Comparison of ENCODE assay signal across 33 mouse cellular contexts in genomic region chr2:85033121-85033520, GRCm38 (mm10). TPM values are rescaled to one million over a fixed set of nuclear protein-coding genes. Genes with fewer than 3 reads are reported as not detected.
DNase-seq lines count a peak whose midpoint lies in the region; ATAC-seq and TF ChIP-seq lines count a peak whose summit lies in the region.
"Had no signal": no experiment of that assay in that cellular context is flagged by ENCODE, and none has a peak within 500 bp of the region (broad histone marks: within the 10 kb centered on the region; RNA-seq: fewer than 3 reads in every experiment).

No protein-coding gene starts in this region.

- H3K9me3 ChIP-seq in neural tube, embryonic 12.5 days, result no peaks in the 10 kb centered on the region
- no peaks in the 10 kb centered on the region for H3K9me3 ChIP-seq in neural tube, embryonic 15.5 days (replicated peaks)
- no peaks in the 10 kb centered on the region for H3K9me3 ChIP-seq in CH12.LX (replicated peaks; ENCODE audit: low read length)
- H3K9me3 ChIP-seq: embryonic facial prominence, embryonic 10.5 days; embryonic facial prominence, embryonic 13.5 days; forebrain, embryonic 12.5 days; forebrain, embryonic 15.5 days; G1E; heart, embryonic 10.5 days; heart, embryonic 13.5 days had no signal

- no peak for TF ChIP-seq CTCF in CH12.LX (conservative IDR thresholded peaks at IDR 0.05 in 1 of 2, IDR thresholded peaks at IDR 0.05 in 1 of 2; ENCODE audit: low read depth in 2 of 2, low read length in 2 of 2)

- H3K9ac ChIP-seq in neural tube, embryonic 12.5 days, result no peak overlapping the region
- H3K9ac ChIP-seq in neural tube, embryonic 15.5 days (replicated peaks), result no peak overlapping the region
- peak overlapping the region; percentile 20; the same call in 1 of the 2 replicates for H3K9ac ChIP-seq in CH12.LX (ENCODE audit: insufficient read depth, low read depth)
- H3K9ac ChIP-seq: embryonic facial prominence, embryonic 13.5 days; forebrain, embryonic 12.5 days; forebrain, embryonic 15.5 days; heart, embryonic 13.5 days; hindbrain, embryonic 14.5 days had no signal

- DNase-seq in 3T3-L1 (ENCODE audit: low read depth, low spot score) (peak; percentile 73), CH12.LX (ENCODE audit: extremely low read depth) (no peak), adipocyte (ENCODE audit: low spot score) (peak; percentile 88)
- no peak for DNase-seq in frontal cortex, postnatal 10 days (ENCODE audit: low spot score in 2 of 2)
- DNase-seq in ovary, postnatal 10 days (ENCODE audit: low spot score), result no peak
- DNase-seq: adrenal gland, postnatal 10 days; adrenal gland, postnatal 36 days; cerebellum, adult 18-20 months; cerebellum, adult 9-10 months; cerebellum, postnatal 14 days; embryo, embryonic 11 days; gastrocnemius, postnatal 10 days; gastrocnemius, postnatal 36 days; heart, adult 2 months; heart, postnatal 14 days; heart, postnatal 4 days had no signal

- no peak for TF ChIP-seq RAD21 in CH12.LX (IDR thresholded peaks at IDR 0.05; ENCODE audit: low read depth, low read length)

- H3K27ac ChIP-seq in neural tube, embryonic 12.5 days, result no peak overlapping the region
- H3K27ac ChIP-seq in neural tube, embryonic 15.5 days (replicated peaks), result no peak overlapping the region
- H3K27ac ChIP-seq in CH12.LX (ENCODE audit: insufficient read depth, low read depth), result no peak overlapping the region
- H3K27ac ChIP-seq: embryonic facial prominence, embryonic 10.5 days; embryonic facial prominence, embryonic 13.5 days; forebrain, embryonic 12.5 days; forebrain, embryonic 15.5 days; heart, adult 2 months; heart, embryonic 10.5 days; heart, embryonic 13.5 days; hindbrain, embryonic 14.5 days; hindbrain, postnatal 0 days had no signal

- TF ChIP-seq POLR2A in CH12.LX (IDR thresholded peaks at IDR 0.05; ENCODE audit: low read depth, low read length), result no peak

- WGBS in neural tube, embryonic 12.5 days, result 90% methylated on average over 2 of the region's 2 CpGs
- WGBS in neural tube, embryonic 15.5 days, result 85% methylated on average over 2 of the region's 2 CpGs

- dilution Hi-C loops in CH12.LX (cut with MboI; ENCODE audit: extremely low pct_ligation_motif_present, extremely low pct_unique_long_range_greater_than_20kb, low sequenced_read_pairs), result no loop called here

- no peaks in the 10 kb centered on the region for H3K36me3 ChIP-seq in neural tube, embryonic 12.5 days
- H3K36me3 ChIP-seq in neural tube, embryonic 15.5 days, result no peaks in the 10 kb centered on the region
- H3K36me3 ChIP-seq in CH12.LX (replicated peaks in 1 of 2; ENCODE audit: control insufficient read depth in 1 of 2, insufficient read depth in 1 of 2, low read length in 1 of 2), result peaks cover 0 to 5% of the 10 kb centered on the region in 2 experiments
- H3K36me3 ChIP-seq: embryonic facial prominence, embryonic 10.5 days; embryonic facial prominence, embryonic 13.5 days; forebrain, embryonic 12.5 days; forebrain, embryonic 15.5 days; heart, embryonic 10.5 days had no signal

- H3K27me3 ChIP-seq in neural tube, embryonic 12.5 days (replicated peaks), result no peaks in the 10 kb centered on the region
- H3K27me3 ChIP-seq in neural tube, embryonic 15.5 days (replicated peaks), result no peaks in the 10 kb centered on the region
- no peaks in the 10 kb centered on the region for H3K27me3 ChIP-seq in CH12.LX (replicated peaks)
- H3K27me3 ChIP-seq: embryonic facial prominence, embryonic 13.5 days; forebrain, embryonic 15.5 days had no signal

- H3K4me2 ChIP-seq in neural tube, embryonic 12.5 days (replicated peaks), result 0 out of 2 replicates have a peak overlapping the region, but pooled peaks have one; percentile 5
- H3K4me2 ChIP-seq in neural tube, embryonic 15.5 days, result no peak overlapping the region
- no peak overlapping the region for H3K4me2 ChIP-seq in CH12.LX (ENCODE audit: insufficient read depth, low read depth, poor library complexity, severe bottlenecking)
- H3K4me2 ChIP-seq: embryonic facial prominence, embryonic 13.5 days; forebrain, embryonic 12.5 days; forebrain, embryonic 15.5 days; heart, embryonic 13.5 days; hindbrain, embryonic 14.5 days had no signal

- no peak for TF ChIP-seq EP300 in CH12.LX (IDR thresholded peaks at IDR 0.05; ENCODE audit: low read length)

- H3K79me2 ChIP-seq in CH12.LX (replicated peaks; ENCODE audit: control insufficient read depth, extremely low read depth, insufficient read depth, poor library complexity, severe bottlenecking), result peaks cover 10% of the 10 kb centered on the region

- peaks cover 9% of the 10 kb centered on the region; the same call in 1 of the 2 replicates for H3K4me1 ChIP-seq in neural tube, embryonic 12.5 days
- peaks cover 11% of the 10 kb centered on the region for H3K4me1 ChIP-seq in neural tube, embryonic 15.5 days
- H3K4me1 ChIP-seq in CH12.LX (ENCODE audit: control insufficient read depth in 1 of 2, insufficient read depth in 2 of 2), result peaks cover 12 to 47% of the 10 kb centered on the region in 2 experiments

- H3K4me3 ChIP-seq in neural tube, embryonic 12.5 days, result no peak overlapping the region
- no peak overlapping the region for H3K4me3 ChIP-seq in neural tube, embryonic 15.5 days (replicated peaks)
- peak overlapping the region in 1 of 3 experiments; percentile 3 for H3K4me3 ChIP-seq in CH12.LX (replicated peaks in 1 of 3; ENCODE audit: low read depth in 2 of 3, low read length in 2 of 3, poor library complexity in 1 of 3)
- H3K4me3 ChIP-seq: embryonic facial prominence, embryonic 10.5 days; embryonic facial prominence, embryonic 13.5 days; erythroblast, embryonic 14.5 days; forebrain, embryonic 12.5 days; forebrain, embryonic 15.5 days; heart, adult 2 months; heart, embryonic 10.5 days; heart, embryonic 13.5 days had no signal

- in situ Hi-C loops in CH12.LX (cut with MboI; ENCODE audit: low pct_ligation_motif_present, low pct_unique_long_range_greater_than_20kb, low sequenced_read_pairs), result no loop called here

- ATAC-seq in neural tube, embryonic 12.5 days (ENCODE audit: low FRiP score, low read depth), result no peak
- no peak for ATAC-seq in neural tube, embryonic 15.5 days (ENCODE audit: low FRiP score)
- ATAC-seq: activated CD4-positive, CD25-positive, alpha-beta regulatory T cell, adult 4 months; forebrain, embryonic 15.5 days; hindbrain, postnatal 0 days; inflammation-experienced regulatory T-cells, adult 6 months had no signal

TF ChIP-seq in CH12.LX, 34 proteins besides CTCF, POLR2A, EP300 and RAD21 (continues in another document):
- TF ChIP-seq SIN3A (IDR thresholded peaks at IDR 0.05; ENCODE audit: low read length), result no peak
- TF ChIP-seq ZNF384 (IDR thresholded peaks at IDR 0.05; ENCODE audit: low read depth, low read length), result no peak
- no peak for TF ChIP-seq ZKSCAN1 (IDR thresholded peaks at IDR 0.05; ENCODE audit: borderline replicate concordance, low read depth, low read length)
- no peak for TF ChIP-seq ELF1 (IDR thresholded peaks at IDR 0.05; ENCODE audit: low read depth, low read length)
- TF ChIP-seq SMC3 (IDR thresholded peaks at IDR 0.05; ENCODE audit: low read depth, low read length), result no peak
- no peak for TF ChIP-seq HCFC1 (IDR thresholded peaks at IDR 0.05; ENCODE audit: low read depth, low read length)
- TF ChIP-seq IRF4 (IDR thresholded peaks at IDR 0.05; ENCODE audit: low read depth, low read length), result no peak
- TF ChIP-seq MAX (IDR thresholded peaks at IDR 0.05; ENCODE audit: low read length), result no peak
- TF ChIP-seq JUN (IDR thresholded peaks at IDR 0.05; ENCODE audit: insufficient read depth, low read depth, low read length), result no peak
- no peak for TF ChIP-seq MEF2A (IDR thresholded peaks at IDR 0.05; ENCODE audit: borderline replicate concordance, low read depth, low read length)
- TF ChIP-seq MAZ (IDR thresholded peaks at IDR 0.05; ENCODE audit: low read depth, low read length), result no peak
- no peak for TF ChIP-seq TBP (conservative IDR thresholded peaks at IDR 0.05; ENCODE audit: low read depth, low read length)
- TF ChIP-seq UBTF (IDR thresholded peaks at IDR 0.05; ENCODE audit: low read depth, low read length), result no peak
- no peak for TF ChIP-seq NRF1 (IDR thresholded peaks at IDR 0.05; ENCODE audit: low read depth, low read length)
- no peak for TF ChIP-seq CHD1 (IDR thresholded peaks at IDR 0.05; ENCODE audit: low read depth, low read length)
- no peak for TF ChIP-seq MXI1 (IDR thresholded peaks at IDR 0.05; ENCODE audit: low read depth, low read length)

RNA-seq across cellular contexts. Expression of gene Ssrp1, which starts 3.9 kb away (rescaled TPM):
- 237 and 239 TPM in 2 replicates for polyA plus RNA-seq in neural tube, embryonic 12.5 days (2016; fragmentation: Nextera tagmentation; extraction: Ambion mirVana)
- polyA plus RNA-seq in neural tube, embryonic 15.5 days (2015; fragmentation: Nextera tagmentation; extraction: Ambion mirVana), result 146 and 191 TPM in 2 replicates
- 241 and 287 TPM in 2 replicates for total RNA-seq in CH12.LX (2012; rRNA removed)
- total RNA-seq in CH12.LX (2014; rRNA removed), result 287 and 297 TPM in 2 replicates
- polyA plus RNA-seq in CH12.LX (2012; ENCODE audit: insufficient read length, low read depth), result 437 and 585 TPM in 2 replicates

RNA-seq across cellular contexts. Expression of gene P2rx3, which starts 4.1 kb away (rescaled TPM):
- polyA plus RNA-seq in neural tube, embryonic 12.5 days (2016; fragmentation: Nextera tagmentation; extraction: Ambion mirVana), result 40.0 and 51.0 TPM in 2 replicates
- 19.5 and 21.6 TPM in 2 replicates for polyA plus RNA-seq in neural tube, embryonic 15.5 days (2015; fragmentation: Nextera tagmentation; extraction: Ambion mirVana)
- total RNA-seq in CH12.LX (2012; rRNA removed) (2.4 and 7.1 TPM in 2 replicates), CH12.LX (2014; rRNA removed) (1.7 and 2.2 TPM in 2 replicates)
- 3.7 and 4.7 TPM in 2 replicates for polyA plus RNA-seq in CH12.LX (2012; ENCODE audit: insufficient read length, low read depth)
- polyA plus RNA-seq: erythroblast, embryonic 14.5 days; G1E had no signal

RNA-seq across cellular contexts. Expression of gene Tnks1bp1, which starts 14.7 kb away (rescaled TPM):
- 30.1 and 32.2 TPM in 2 replicates for polyA plus RNA-seq in neural tube, embryonic 12.5 days (2016; fragmentation: Nextera tagmentation; extraction: Ambion mirVana)
- polyA plus RNA-seq in neural tube, embryonic 15.5 days (2015; fragmentation: Nextera tagmentation; extraction: Ambion mirVana), result 19.7 and 24.3 TPM in 2 replicates
- total RNA-seq in CH12.LX (2012; rRNA removed) (3.8 and 7.5 TPM in 2 replicates), CH12.LX (2014; rRNA removed) (1.5 TPM in 2 replicates)
- 3.9 and 4.0 TPM in 2 replicates for polyA plus RNA-seq in CH12.LX (2012; ENCODE audit: insufficient read length, low read depth)

RNA-seq across cellular contexts. Expression of gene Prg3, which starts 45.1 kb away (rescaled TPM):
- 0.46 TPM in 1 of 2 replicates, not detected in the other for polyA plus RNA-seq in neural tube, embryonic 12.5 days (2016; fragmentation: Nextera tagmentation; extraction: Ambion mirVana)
- not detected in 2 replicates for polyA plus RNA-seq in neural tube, embryonic 15.5 days (2015; fragmentation: Nextera tagmentation; extraction: Ambion mirVana)
- total RNA-seq in CH12.LX (2012; rRNA removed), result not detected in 2 replicates
- not detected in 2 replicates for total RNA-seq in CH12.LX (2014; rRNA removed)
- not detected in 2 replicates for polyA plus RNA-seq in CH12.LX (2012; ENCODE audit: insufficient read length, low read depth)
- total RNA-seq: adrenal gland, adult 18-20 months; adrenal gland, postnatal 36 days; gastrocnemius, adult 18-20 months; gastrocnemius, postnatal 10 days; gastrocnemius, postnatal 36 days; heart, adult 2 months; heart, postnatal 14 days; heart, postnatal 4 days; hindbrain, postnatal 0 days had no signal
- polyA plus RNA-seq: activated CD4-positive, CD25-positive, alpha-beta regulatory T cell, adult 4 months; embryonic facial prominence, embryonic 10.5 days; forebrain, embryonic 12.5 days; forebrain, embryonic 15.5 days; heart, adult 2 months; hindbrain, embryonic 11.5 days; hindbrain, embryonic 14.5 days; hindbrain, postnatal 0 days; inflammation-experienced regulatory T-cells, adult 6 months had no signal

RNA-seq across cellular contexts. Expression of gene Prg2, which starts 52.9 kb away (rescaled TPM):
- polyA plus RNA-seq in neural tube, embryonic 12.5 days (2016; fragmentation: Nextera tagmentation; extraction: Ambion mirVana), result 0.83 and 1.3 TPM in 2 replicates
- 0.22 and 0.69 TPM in 2 replicates for polyA plus RNA-seq in neural tube, embryonic 15.5 days (2015; fragmentation: Nextera tagmentation; extraction: Ambion mirVana)
- 0.81 and 1.5 TPM in 2 replicates for total RNA-seq in CH12.LX (2012; rRNA removed)
- total RNA-seq in CH12.LX (2014; rRNA removed), result 0.60 and 1.1 TPM in 2 replicates
- polyA plus RNA-seq in CH12.LX (2012; ENCODE audit: insufficient read length, low read depth), result 0.49 and 0.93 TPM in 2 replicates
- total RNA-seq: adrenal gland, adult 18-20 months; adrenal gland, postnatal 36 days; gastrocnemius, adult 18-20 months; gastrocnemius, postnatal 36 days; heart, adult 2 months; heart, postnatal 14 days; heart, postnatal 4 days; hindbrain, postnatal 0 days had no signal
- polyA plus RNA-seq: erythroblast, embryonic 14.5 days; forebrain, embryonic 12.5 days; forebrain, embryonic 15.5 days; G1E; hindbrain, embryonic 11.5 days; hindbrain, embryonic 14.5 days; hindbrain, postnatal 0 days had no signal

Comparison
In these comparisons a context has a peak if more than half of its experiments do, and no peak if none do; other contexts are left out.
1. DNase-seq: peak in 3T3-L1 (single experiment) and adipocyte (single experiment); none in CH12.LX (single experiment), frontal cortex, postnatal 10 days (0 of 2) and ovary, postnatal 10 days (single experiment).